Mouse (Mus musculus) stomach, postnatal 0 days (tissue): ENCODE data around the gene Smarcc2. TPM values are rescaled to one million over a fixed set of nuclear protein-coding genes. Genes with fewer than 3 reads are reported as not detected.

Source experiments
- ATAC-seq: fragments of 200-750 bp; cut with Nextera tagmentation; 2 replicates; pipeline ENCODE4 v1.8.0; 2017; ENCODE audit not compliant: low FRiP score, low TSS enrichment
- DNase-seq: peaks from one replicate; pipeline ENCODE4 v3.0.0-alpha.2; 2016; ENCODE audit warnings: low spot score
- H3K27ac ChIP-seq: fragments of 300-500 bp; sonication (generic); replicated peaks from 2 replicates; pipeline ENCODE4 v1.5.1; 2014; ENCODE audit warnings: mild to moderate bottlenecking, control low read depth
- H3K27me3 ChIP-seq: fragments of 300-500 bp; sonication (generic); 2 replicates; pipeline ENCODE4 v1.6.1; 2014; ENCODE audit warnings: low read length; ENCODE audit not compliant: control insufficient read depth, insufficient read depth
- H3K36me3 ChIP-seq: fragments of 300-500 bp; sonication (generic); 2 replicates; pipeline ENCODE4 v1.6.1; 2014; ENCODE audit warnings: low read length, mixed read lengths; ENCODE audit not compliant: control insufficient read depth, insufficient read depth
- H3K4me1 ChIP-seq: fragments of 300-500 bp; sonication (generic); replicated peaks from 2 replicates; pipeline ENCODE4 v1.6.1; 2014; ENCODE audit warnings: antibody characterized with exemption; ENCODE audit not compliant: control insufficient read depth, insufficient read depth
- H3K4me2 ChIP-seq: fragments of 300-500 bp; sonication (generic); replicated peaks from 2 replicates; pipeline ENCODE4 v1.6.1; 2014; ENCODE audit warnings: low read depth, mild to moderate bottlenecking, control low read depth, moderate library complexity
- H3K4me3 ChIP-seq: fragments of 300-500 bp; sonication (generic); 2 replicates; pipeline ENCODE4 v1.5.1; 2014; ENCODE audit warnings: low read depth, low read length, control low read depth
- H3K9ac ChIP-seq: fragments of 300-500 bp; sonication (generic); 2 replicates; pipeline ENCODE4 v1.6.1; 2014; ENCODE audit warnings: mild to moderate bottlenecking, low read length, control low read depth, mixed read lengths
- H3K9me3 ChIP-seq: fragments of 300-500 bp; sonication (generic); 2 replicates; pipeline ENCODE4 v1.6.1; 2016; ENCODE audit warnings: low read length; ENCODE audit not compliant: control insufficient read depth
- CTCF ChIP-seq: IDR thresholded peaks from 2 replicates; pipeline ENCODE4 v1.5.1; 2016; ENCODE audit warnings: antibody characterized with exemption, low read depth, mild to moderate bottlenecking, moderate library complexity
- EP300 ChIP-seq: optimal IDR thresholded peaks from 2 replicates; pipeline ENCODE3; 2016; ENCODE audit warnings: antibody characterized with exemption
- WGBS: fragments of 180-500 bp; shearing (Covaris S2); extraction: QIAGEN DNeasy Blood & Tissue Kit; methylation state at CpG from one replicate; pipeline ENCODE4 v1.1.7; 2014; 5-methylcytosine and 5-hydroxymethylcytosine counted together
- polyA plus RNA-seq: library from polyadenylated mRNA; unstranded; fragments of >200 nt; fragmentation: Nextera tagmentation; extraction: Ambion mirVana; gene quantifications from 2 replicates; pipeline ENCODE4 v1.2.1, GENCODE M21; 2015

Smarcc2 gene
- polyA plus RNA-seq, 1 experiment from 2014 or later: 21.4 TPM

- DNase-seq (no peak), ATAC-seq (no peak)
- H3K4me1 ChIP-seq: no peaks in the 10 kb centered on the region
- no peak overlapping the region for H3K4me2 ChIP-seq
- 73% methylated on average over 5 of the region's 5 CpGs for WGBS
- H3K9me3 ChIP-seq: no peaks in the 10 kb centered on the region
- no peak overlapping the region for H3K27ac ChIP-seq
- H3K9ac ChIP-seq: no peak overlapping the region
- TF ChIP-seq CTCF: no peak
- no peak for TF ChIP-seq EP300
- no peak overlapping the region for H3K4me3 ChIP-seq
- 0 out of 2 replicates have a peak, but pooled peaks cover 2% of the 10 kb centered on the region for H3K36me3 ChIP-seq
- no peaks in the 10 kb centered on the region for H3K27me3 ChIP-seq
Measured at GRCm38 (mm10) chr10:128429052-128429451, 30.0 kb upstream of the Smarcc2 start.

DNA sequence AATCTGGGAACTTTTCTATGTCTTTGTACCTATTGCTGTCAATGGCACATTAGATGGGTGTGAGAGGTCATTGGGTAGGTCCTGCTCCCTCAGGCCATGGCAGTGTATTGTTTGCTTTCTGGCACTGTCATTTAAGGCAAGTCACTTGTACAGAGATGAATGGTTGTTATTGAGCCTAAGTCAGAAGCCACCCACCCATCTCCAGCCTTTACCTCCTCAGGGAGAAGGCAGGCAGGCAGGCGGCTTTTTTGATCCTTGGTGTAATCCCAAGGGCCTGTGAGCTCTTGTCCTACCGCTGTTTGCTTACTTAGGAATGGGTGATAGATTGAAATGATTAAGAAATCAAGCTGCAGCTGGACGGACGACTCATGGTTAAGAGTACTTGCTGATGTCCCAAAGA, 29.6 kb upstream of the Smarcc2 start:
- Histone ChIP-seq H3K4me2 (no peak overlapping the region), H3K4me1 (no peaks in the 10 kb centered on the region), H3K27me3 (no peaks in the 10 kb centered on the region), H3K9ac (no peak overlapping the region), H3K9me3 (no peaks in the 10 kb centered on the region), H3K4me3 (no peak overlapping the region), H3K36me3 (0 out of 2 replicates have a peak, but pooled peaks cover 2% of the 10 kb centered on the region), H3K27ac (no peak overlapping the region)
- DNase-seq: no peak
- 57% methylated on average over 4 of the region's 4 CpGs for WGBS
- TF ChIP-seq EP300: no peak
- TF ChIP-seq CTCF: no peak
- ATAC-seq: no peak

GRCm38 (mm10) chr10:128433417-128433816, 25.6 kb upstream of the Smarcc2 start:
- no peak overlapping the region for H3K27ac ChIP-seq
- no peak for ATAC-seq
- H3K27me3 ChIP-seq: no peaks in the 10 kb centered on the region
- no peaks in the 10 kb centered on the region for H3K4me1 ChIP-seq
- no peak for TF ChIP-seq EP300
- no peak for TF ChIP-seq CTCF
- 93% methylated on average over 2 of the region's 2 CpGs for WGBS
- H3K9ac ChIP-seq: no peak overlapping the region
- no peak overlapping the region for H3K4me3 ChIP-seq
- no peak overlapping the region for H3K4me2 ChIP-seq
- peaks cover 22% of the 10 kb centered on the region for H3K36me3 ChIP-seq
- H3K9me3 ChIP-seq: no peaks in the 10 kb centered on the region
- no peak for DNase-seq

GRCm38 (mm10) chr10:128434681-128435080, 24.4 kb upstream of the Smarcc2 start:
- no peak overlapping the region for H3K27ac ChIP-seq
- no peak overlapping the region for H3K4me2 ChIP-seq
- WGBS: 71% methylated on average over 10 of the region's 10 CpGs
- H3K9ac ChIP-seq: no peak overlapping the region
- no peaks in the 10 kb centered on the region for H3K4me1 ChIP-seq
- H3K27me3 ChIP-seq: no peaks in the 10 kb centered on the region
- no peak overlapping the region for H3K4me3 ChIP-seq
- peak; percentile 56 for DNase-seq
- H3K9me3 ChIP-seq: no peaks in the 10 kb centered on the region
- peaks cover 32% of the 10 kb centered on the region for H3K36me3 ChIP-seq
- no peak for TF ChIP-seq CTCF
- TF ChIP-seq EP300: no peak
- peak; percentile 88 for ATAC-seq

GRCm38 (mm10) chr10:128435186-128435823, 23.7 kb upstream of the Smarcc2 start:
- Histone ChIP-seq H3K4me3 (no peak overlapping the region), H3K9ac (no peak overlapping the region), H3K9me3 (no peaks in the 10 kb centered on the region), H3K27me3 (no peaks in the 10 kb centered on the region), H3K36me3 (peaks cover 33% of the 10 kb centered on the region), H3K4me1 (no peaks in the 10 kb centered on the region), H3K27ac (peak overlapping the region; percentile 49; the same call in 1 of the 2 replicates), H3K4me2 (no peak overlapping the region)
- no peak for DNase-seq
- 88% methylated on average over 17 of the region's 17 CpGs for WGBS
- TF ChIP-seq CTCF: no peak
- TF ChIP-seq EP300: no peak
- ATAC-seq: no peak

DNA sequence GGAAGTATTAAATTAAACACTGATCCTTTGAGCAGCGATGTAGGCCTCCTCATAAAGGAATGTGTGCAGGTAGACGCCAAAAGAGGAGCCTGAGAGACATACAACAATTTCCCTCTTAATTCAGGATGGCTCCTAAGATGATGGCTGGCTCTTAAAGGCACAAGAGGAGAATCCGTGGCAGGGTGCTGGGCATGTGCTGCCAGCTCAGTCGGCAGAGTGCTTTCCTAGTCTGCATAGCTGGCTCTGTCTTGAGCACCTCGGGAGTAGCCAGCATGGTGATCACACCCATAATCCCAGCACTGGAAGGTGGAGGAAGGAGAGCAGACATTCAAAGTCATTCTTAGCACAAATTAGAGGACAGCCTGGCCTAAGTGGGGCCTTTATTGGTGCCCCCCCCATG, 23.2 kb upstream of the Smarcc2 start:
- Histone ChIP-seq H3K9me3 (no peaks in the 10 kb centered on the region), H3K4me3 (no peak overlapping the region), H3K27me3 (no peaks in the 10 kb centered on the region), H3K4me1 (no peaks in the 10 kb centered on the region), H3K4me2 (no peak overlapping the region), H3K27ac (no peak overlapping the region), H3K36me3 (peaks cover 33% of the 10 kb centered on the region), H3K9ac (no peak overlapping the region)
- no peak for ATAC-seq
- no peak for TF ChIP-seq CTCF
- no peak for TF ChIP-seq EP300
- DNase-seq: no peak
- 79% methylated on average over 5 of the region's 5 CpGs for WGBS
